Mouse (Mus musculus): ENCODE results near the gene Hoxa13. TPM values are rescaled to one million over a fixed set of nuclear protein-coding genes. Genes with fewer than 3 reads are reported as not detected.

Hoxa13 gene
- polyA plus RNA-seq (2015; fragmentation: Nextera tagmentation; extraction: Ambion mirVana) = not detected in 2 replicates

- peaks cover 64% of the 10 kb centered on the region for H3K27me3 ChIP-seq (ENCODE audit: insufficient read depth, low read length)
- no peaks in the 10 kb centered on the region for H3K9me3 ChIP-seq (replicated peaks; ENCODE audit: low read length)
- no peak for TF ChIP-seq CTCF (IDR thresholded peaks at IDR 0.05; ENCODE audit: low read depth)
- H3K9ac ChIP-seq (ENCODE audit: low read depth, low read length) = no peak within 1 kb of the TSS
- H3K4me1 ChIP-seq (replicated peaks; ENCODE audit: insufficient read depth, low read length) = no peaks in the 10 kb centered on the region; the same call in 1 of the 2 replicates
- ATAC-seq (replicated peaks; ENCODE audit: low FRiP score, low read depth) = peak; percentile 48; the same call in 1 of the 2 replicates
- no peak within 1 kb of the TSS for H3K27ac ChIP-seq
- WGBS = 1% methylated on average over 43 of the region's 72 CpGs
- H3K4me3 ChIP-seq (replicated peaks; ENCODE audit: low read depth, low read length) = peak within 1 kb of the TSS; percentile 37
- peak within 1 kb of the TSS; percentile 55 for H3K4me2 ChIP-seq (ENCODE audit: low read length)
- peak; percentile 17 for DNase-seq (ENCODE audit: low spot score)
- no peaks in the 10 kb centered on the region for H3K36me3 ChIP-seq (ENCODE audit: insufficient read depth, low read length)
Observed at GRCm38 (mm10) chr6:52260654-52261575, at the start of gene Hoxa13. TSS of gene Hoxa13 (minus strand) at chr6:52260880.

GRCm38 (mm10) chr6:52310366-52310765, 49.7 kb upstream of the Hoxa13 start:
- ATAC-seq (replicated peaks; ENCODE audit: low FRiP score, low read depth) = no peak

GRCm38 (mm10) chr6:52309766-52310165, 49.1 kb upstream of the Hoxa13 start:
- H3K9me3 ChIP-seq (replicated peaks; ENCODE audit: low read length) = no peaks in the 10 kb centered on the region
- 40% methylated on average over 10 of the region's 10 CpGs for WGBS
- no peak overlapping the region for H3K4me2 ChIP-seq (ENCODE audit: low read length)
- H3K36me3 ChIP-seq (ENCODE audit: insufficient read depth, low read length) = no peaks in the 10 kb centered on the region
- H3K9ac ChIP-seq (ENCODE audit: low read depth, low read length) = no peak overlapping the region
- ATAC-seq (replicated peaks; ENCODE audit: low FRiP score, low read depth) = no peak
- no peak for TF ChIP-seq CTCF (IDR thresholded peaks at IDR 0.05; ENCODE audit: low read depth)
- peaks cover 74% of the 10 kb centered on the region for H3K27me3 ChIP-seq (ENCODE audit: insufficient read depth, low read length)
- H3K4me3 ChIP-seq (replicated peaks; ENCODE audit: low read depth, low read length) = no peak overlapping the region
- H3K4me1 ChIP-seq (replicated peaks; ENCODE audit: insufficient read depth, low read length) = 0 out of 2 replicates have a peak, but pooled peaks cover 12% of the 10 kb centered on the region
- no peak overlapping the region for H3K27ac ChIP-seq
- no peak for DNase-seq (ENCODE audit: low spot score)

More at GRCm38 (mm10) chr6:52310366-52310765, 49.7 kb upstream of the Hoxa13 start:
- Histone ChIP-seq H3K27me3 (ENCODE audit: insufficient read depth, low read length) (peaks cover 77% of the 10 kb centered on the region), H3K27ac (no peak overlapping the region), H3K4me1 (replicated peaks; ENCODE audit: insufficient read depth, low read length) (0 out of 2 replicates have a peak, but pooled peaks cover 12% of the 10 kb centered on the region), H3K4me3 (replicated peaks; ENCODE audit: low read depth, low read length) (no peak overlapping the region), H3K36me3 (ENCODE audit: insufficient read depth, low read length) (no peaks in the 10 kb centered on the region), H3K9ac (ENCODE audit: low read depth, low read length) (0 out of 2 replicates have a peak overlapping the region, but pooled peaks have one; percentile 14), H3K4me2 (ENCODE audit: low read length) (peak overlapping the region; percentile 27; the same call in 1 of the 2 replicates), H3K9me3 (replicated peaks; ENCODE audit: low read length) (no peaks in the 10 kb centered on the region)
- 2% methylated on average over 24 of the region's 24 CpGs for WGBS
- no peak for DNase-seq (ENCODE audit: low spot score)
- TF ChIP-seq CTCF (IDR thresholded peaks at IDR 0.05; ENCODE audit: low read depth) = no peak

- peak; percentile 81 for DNase-seq (ENCODE audit: low spot score)
- no peak overlapping the region for H3K27ac ChIP-seq
- under 1% methylated on average over 30 of the region's 30 CpGs for WGBS
- peak; percentile 79 for TF ChIP-seq CTCF (IDR thresholded peaks at IDR 0.05; ENCODE audit: low read depth)
- peak overlapping the region; percentile 38 for H3K4me3 ChIP-seq (replicated peaks; ENCODE audit: low read depth, low read length)
- ATAC-seq (replicated peaks; ENCODE audit: low FRiP score, low read depth) = peak; percentile 82; the same call in 1 of the 2 replicates
- 0 out of 2 replicates have a peak, but pooled peaks cover 9% of the 10 kb centered on the region for H3K4me1 ChIP-seq (replicated peaks; ENCODE audit: insufficient read depth, low read length)
- peaks cover 41% of the 10 kb centered on the region for H3K27me3 ChIP-seq (ENCODE audit: insufficient read depth, low read length)
- no peaks in the 10 kb centered on the region for H3K36me3 ChIP-seq (ENCODE audit: insufficient read depth, low read length)
- H3K9me3 ChIP-seq (replicated peaks; ENCODE audit: low read length) = no peaks in the 10 kb centered on the region
- H3K9ac ChIP-seq (ENCODE audit: low read depth, low read length) = no peak overlapping the region
- peak overlapping the region; percentile 75 for H3K4me2 ChIP-seq (ENCODE audit: low read length)
Observed at GRCm38 (mm10) chr6:52305877-52306389, 45.3 kb upstream of the Hoxa13 start.

- Histone ChIP-seq H3K4me3 (replicated peaks; ENCODE audit: low read depth, low read length) (no peak overlapping the region), H3K9ac (ENCODE audit: low read depth, low read length) (no peak overlapping the region), H3K9me3 (replicated peaks; ENCODE audit: low read length) (no peaks in the 10 kb centered on the region), H3K4me2 (ENCODE audit: low read length) (no peak overlapping the region), H3K27me3 (ENCODE audit: insufficient read depth, low read length) (peaks cover 21% of the 10 kb centered on the region), H3K36me3 (ENCODE audit: insufficient read depth, low read length) (no peaks in the 10 kb centered on the region), H3K4me1 (replicated peaks; ENCODE audit: insufficient read depth, low read length) (0 out of 2 replicates have a peak, but pooled peaks cover 9% of the 10 kb centered on the region), H3K27ac (no peak overlapping the region)
- no peak for TF ChIP-seq CTCF (IDR thresholded peaks at IDR 0.05; ENCODE audit: low read depth)
- ATAC-seq (replicated peaks; ENCODE audit: low FRiP score, low read depth) (no peak), DNase-seq (ENCODE audit: low spot score) (no peak)
- 62% methylated on average over 3 of the region's 3 CpGs for WGBS
Observed at GRCm38 (mm10) chr6:52303426-52303825, 42.7 kb upstream of the Hoxa13 start.

- Histone ChIP-seq H3K4me3 (replicated peaks; ENCODE audit: low read depth, low read length) (no peak overlapping the region), H3K9ac (ENCODE audit: low read depth, low read length) (no peak overlapping the region), H3K27ac (no peak overlapping the region), H3K36me3 (ENCODE audit: insufficient read depth, low read length) (no peaks in the 10 kb centered on the region), H3K9me3 (replicated peaks; ENCODE audit: low read length) (no peaks in the 10 kb centered on the region), H3K27me3 (ENCODE audit: insufficient read depth, low read length) (peaks cover 6% of the 10 kb centered on the region; the same call in 1 of the 2 replicates), H3K4me2 (ENCODE audit: low read length) (no peak overlapping the region), H3K4me1 (replicated peaks; ENCODE audit: insufficient read depth, low read length) (0 out of 2 replicates have a peak, but pooled peaks cover 4% of the 10 kb centered on the region)
- no peak for TF ChIP-seq CTCF (IDR thresholded peaks at IDR 0.05; ENCODE audit: low read depth)
- no peak for ATAC-seq (replicated peaks; ENCODE audit: low FRiP score, low read depth)
- 75% methylated on average over 4 of the region's 4 CpGs for WGBS
- DNase-seq (ENCODE audit: low spot score) = no peak
Observed at GRCm38 (mm10) chr6:52300806-52301205, 40.1 kb upstream of the Hoxa13 start.
